Mouse (Mus musculus): ENCODE measurements at regions not wholly inside any gene's neighbourhood (a gene's known extent, or its start where the extent isn't known, plus 50 kb on each side); places are given as distances from the start of the nearest gene placed in this dataset.
A peak's percentile ranks its signal among the peaks of the same experiment; 100 is the strongest.

- Histone ChIP-seq H3K9me3 (no peaks in the 10 kb centered on the region), H3K27me3 (no peaks in the 10 kb centered on the region), H3K36me3 (no peaks in the 10 kb centered on the region), H3K4me3 (no peak overlapping the region), H3K4me2 (no peak overlapping the region), H3K4me1 (no peaks in the 10 kb centered on the region), H3K27ac (no peak overlapping the region), H3K9ac (no peak overlapping the region)
- ATAC-seq (ENCODE audit: insufficient number of reproducible peaks, low FRiP score, low TSS enrichment, low read depth), result no peak
- WGBS, result 81% methylated on average over 4 of the region's 4 CpGs
Observed at GRCm38 (mm10) chr14:100792094-100792493, 408.0 kb downstream of the Prr30 start.

GRCm38 (mm10) chr14:100781882-100782281 lies 418.2 kb downstream of the Prr30 start:
- no peak for ATAC-seq (ENCODE audit: insufficient number of reproducible peaks, low FRiP score, low TSS enrichment, low read depth)
- no peaks in the 10 kb centered on the region for H3K36me3 ChIP-seq
- no peaks in the 10 kb centered on the region for H3K27me3 ChIP-seq
- H3K4me1 ChIP-seq, result no peaks in the 10 kb centered on the region
- H3K4me3 ChIP-seq, result no peak overlapping the region
- H3K9ac ChIP-seq, result no peak overlapping the region
- H3K9me3 ChIP-seq, result no peaks in the 10 kb centered on the region
- no peak overlapping the region for H3K27ac ChIP-seq
- no peak overlapping the region for H3K4me2 ChIP-seq
- 64% methylated on average over 3 of the region's 3 CpGs for WGBS

- H3K27ac ChIP-seq, result no peak overlapping the region
- 50% methylated on average over 2 of the region's 2 CpGs for WGBS
- no peak for ATAC-seq (ENCODE audit: insufficient number of reproducible peaks, low FRiP score, low TSS enrichment, low read depth)
Observed at GRCm38 (mm10) chr14:100753951-100754350, 446.2 kb downstream of the Prr30 start.

GRCm38 (mm10) chr14:100752746-100753145 lies 447.4 kb downstream of the Prr30 start:
- Histone ChIP-seq H3K4me2 (no peak overlapping the region), H3K27ac (no peak overlapping the region), H3K36me3 (no peaks in the 10 kb centered on the region), H3K27me3 (no peaks in the 10 kb centered on the region), H3K9me3 (no peaks in the 10 kb centered on the region), H3K4me3 (no peak overlapping the region), H3K4me1 (peaks cover 11% of the 10 kb centered on the region; the same call in 1 of the 2 replicates), H3K9ac (no peak overlapping the region)
- no peak for ATAC-seq (ENCODE audit: insufficient number of reproducible peaks, low FRiP score, low TSS enrichment, low read depth)
- WGBS, result 75% methylated on average over 10 of the region's 10 CpGs

More at GRCm38 (mm10) chr14:100753951-100754350, 446.2 kb downstream of the Prr30 start:
- H3K9ac ChIP-seq, result no peak overlapping the region
- no peaks in the 10 kb centered on the region for H3K36me3 ChIP-seq
- no peaks in the 10 kb centered on the region for H3K27me3 ChIP-seq
- H3K9me3 ChIP-seq, result no peaks in the 10 kb centered on the region
- H3K4me2 ChIP-seq, result no peak overlapping the region
- peaks cover 11% of the 10 kb centered on the region; the same call in 1 of the 2 replicates for H3K4me1 ChIP-seq
- H3K4me3 ChIP-seq, result no peak overlapping the region

- no peaks in the 10 kb centered on the region for H3K9me3 ChIP-seq
- peak overlapping the region; percentile 54 for H3K4me2 ChIP-seq
- peak overlapping the region; percentile 42; the same call in 1 of the 2 replicates for H3K9ac ChIP-seq
- ATAC-seq (ENCODE audit: insufficient number of reproducible peaks, low FRiP score, low TSS enrichment, low read depth), result peak; percentile 95
- WGBS, result 5% methylated on average over 19 of the region's 19 CpGs
- no peaks in the 10 kb centered on the region for H3K27me3 ChIP-seq
- peak overlapping the region; percentile 43 for H3K4me3 ChIP-seq
- peak overlapping the region; percentile 84 for H3K27ac ChIP-seq
- no peaks in the 10 kb centered on the region for H3K36me3 ChIP-seq
- H3K4me1 ChIP-seq, result peaks cover 11% of the 10 kb centered on the region; the same call in 1 of the 2 replicates
Observed at GRCm38 (mm10) chr14:100749737-100750541, 450.2 kb downstream of the Prr30 start.

GRCm38 (mm10) chr14:100735276-100735675 lies 450.8 kb upstream of the Klf12 start:
- ATAC-seq (ENCODE audit: insufficient number of reproducible peaks, low FRiP score, low TSS enrichment, low read depth), result no peak
- WGBS, result 22% methylated on average over 4 of the region's 4 CpGs
- Histone ChIP-seq H3K4me3 (no peak overlapping the region), H3K9ac (no peak overlapping the region), H3K4me1 (no peaks in the 10 kb centered on the region), H3K36me3 (no peaks in the 10 kb centered on the region), H3K27ac (no peak overlapping the region), H3K4me2 (no peak overlapping the region), H3K9me3 (no peaks in the 10 kb centered on the region; the same call in 1 of the 2 replicates), H3K27me3 (no peaks in the 10 kb centered on the region)

- no peaks in the 10 kb centered on the region; the same call in 1 of the 2 replicates for H3K9me3 ChIP-seq
- peaks cover 2% of the 10 kb centered on the region for H3K4me1 ChIP-seq
- no peaks in the 10 kb centered on the region for H3K27me3 ChIP-seq
- no peak overlapping the region for H3K4me2 ChIP-seq
- H3K9ac ChIP-seq, result no peak overlapping the region
- no peak for ATAC-seq (ENCODE audit: insufficient number of reproducible peaks, low FRiP score, low TSS enrichment, low read depth)
- peak overlapping the region; percentile 35 for H3K27ac ChIP-seq
- no peak overlapping the region for H3K4me3 ChIP-seq
- 45% methylated on average over 4 of the region's 4 CpGs for WGBS
- H3K36me3 ChIP-seq, result no peaks in the 10 kb centered on the region
Observed at GRCm38 (mm10) chr14:100728433-100728832, 444.0 kb upstream of the Klf12 start.

GRCm38 (mm10) chr14:100727701-100728100 lies 443.2 kb upstream of the Klf12 start:
- Histone ChIP-seq H3K36me3 (no peaks in the 10 kb centered on the region), H3K9me3 (no peaks in the 10 kb centered on the region), H3K4me2 (no peak overlapping the region), H3K27me3 (no peaks in the 10 kb centered on the region), H3K9ac (no peak overlapping the region), H3K27ac (0 out of 2 replicates have a peak overlapping the region, but pooled peaks have one; percentile 0), H3K4me3 (no peak overlapping the region), H3K4me1 (peaks cover 2% of the 10 kb centered on the region)
- no peak for ATAC-seq (ENCODE audit: insufficient number of reproducible peaks, low FRiP score, low TSS enrichment, low read depth)
- WGBS, result 25% methylated on average over 2 of the region's 2 CpGs

GRCm38 (mm10) chr14:100724962-100725361 lies 440.5 kb upstream of the Klf12 start:
- H3K36me3 ChIP-seq, result no peaks in the 10 kb centered on the region
- WGBS, result 52% methylated on average over 8 of the region's 8 CpGs
- ATAC-seq (ENCODE audit: insufficient number of reproducible peaks, low FRiP score, low TSS enrichment, low read depth), result no peak
- H3K27ac ChIP-seq, result no peak overlapping the region
- no peak overlapping the region for H3K4me3 ChIP-seq
- H3K27me3 ChIP-seq, result no peaks in the 10 kb centered on the region
- H3K9me3 ChIP-seq, result no peaks in the 10 kb centered on the region
- H3K4me1 ChIP-seq, result peaks cover 2% of the 10 kb centered on the region
- H3K9ac ChIP-seq, result no peak overlapping the region
- H3K4me2 ChIP-seq, result no peak overlapping the region

GRCm38 (mm10) chr14:100720667-100721066 lies 436.2 kb upstream of the Klf12 start:
- ATAC-seq (ENCODE audit: insufficient number of reproducible peaks, low FRiP score, low TSS enrichment, low read depth), result no peak
- Histone ChIP-seq H3K4me1 (peaks cover 2% of the 10 kb centered on the region; the same call in 1 of the 2 replicates), H3K27ac (no peak overlapping the region), H3K9ac (no peak overlapping the region), H3K4me2 (no peak overlapping the region), H3K9me3 (no peaks in the 10 kb centered on the region), H3K27me3 (no peaks in the 10 kb centered on the region), H3K4me3 (no peak overlapping the region), H3K36me3 (no peaks in the 10 kb centered on the region)
- 68% methylated on average over 1 of the region's 1 CpGs for WGBS

- H3K27ac ChIP-seq, result no peak overlapping the region
- H3K27me3 ChIP-seq, result no peaks in the 10 kb centered on the region
- 82% methylated on average over 2 of the region's 2 CpGs for WGBS
- H3K4me3 ChIP-seq, result no peak overlapping the region
- H3K4me2 ChIP-seq, result no peak overlapping the region
- H3K9ac ChIP-seq, result no peak overlapping the region
- no peaks in the 10 kb centered on the region for H3K36me3 ChIP-seq
- no peak for ATAC-seq (ENCODE audit: insufficient number of reproducible peaks, low FRiP score, low TSS enrichment, low read depth)
- no peaks in the 10 kb centered on the region for H3K9me3 ChIP-seq
- H3K4me1 ChIP-seq, result no peaks in the 10 kb centered on the region
Observed at GRCm38 (mm10) chr14:100714952-100715351, 430.5 kb upstream of the Klf12 start.

GRCm38 (mm10) chr14:100713999-100714471 lies 429.6 kb upstream of the Klf12 start:
- no peak overlapping the region for H3K4me3 ChIP-seq

More at GRCm38 (mm10) chr14:100713999-100714471, 429.6 kb upstream of the Klf12 start:
- ATAC-seq (ENCODE audit: insufficient number of reproducible peaks, low FRiP score, low TSS enrichment, low read depth), result no peak
- no peaks in the 10 kb centered on the region for H3K9me3 ChIP-seq
- no peaks in the 10 kb centered on the region for H3K36me3 ChIP-seq
- H3K4me2 ChIP-seq, result no peak overlapping the region
- no peak overlapping the region for H3K27ac ChIP-seq
- H3K4me1 ChIP-seq, result no peaks in the 10 kb centered on the region
- H3K9ac ChIP-seq, result no peak overlapping the region
- WGBS, result 79% methylated on average over 4 of the region's 4 CpGs
- no peaks in the 10 kb centered on the region for H3K27me3 ChIP-seq

Data from limb, embryonic 15.5 days (tissue).